Mouse (Mus musculus): ENCODE data around the gene Drc3.

Drc3 gene

GRCm38 (mm10) chr11:60335771-60336170 lies 17.4 kb upstream of the Drc3 start:
- peak; percentile 34 for DNase-seq (ENCODE audit: low read depth, low spot score)

GRCm38 (mm10) chr11:60338291-60338690 lies 14.8 kb upstream of the Drc3 start:
- DNase-seq (ENCODE audit: low read depth, low spot score), result peak; percentile 72

GRCm38 (mm10) chr11:60339361-60339760 lies 13.8 kb upstream of the Drc3 start:
- DNase-seq (ENCODE audit: low read depth, low spot score), result peak; percentile 83

- DNase-seq (ENCODE audit: low read depth, low spot score), result no peak
Observed at GRCm38 (mm10) chr11:60345868-60346267, 7.3 kb upstream of the Drc3 start.

GRCm38 (mm10) chr11:60346537-60346936 lies 6.6 kb upstream of the Drc3 start:
- no peak for DNase-seq (ENCODE audit: low read depth, low spot score)

GRCm38 (mm10) chr11:60351388-60351787 lies 1.7 kb upstream of the Drc3 start:
- no peak for DNase-seq (ENCODE audit: low read depth, low spot score)

GRCm38 (mm10) chr11:60351925-60352371 lies 1.2 kb upstream of the Drc3 start:
- DNase-seq (ENCODE audit: low read depth, low spot score), result no peak

GRCm38 (mm10) chr11:60355952-60356351 lies 2.8 kb downstream of the Drc3 start:
- DNase-seq (ENCODE audit: low read depth, low spot score), result no peak

- no peak for DNase-seq (ENCODE audit: low read depth, low spot score)
Observed at GRCm38 (mm10) chr11:60357116-60357515, 4.0 kb downstream of the Drc3 start.

GRCm38 (mm10) chr11:60358548-60358947 lies 5.4 kb downstream of the Drc3 start:
- DNase-seq (ENCODE audit: low read depth, low spot score), result no peak

GRCm38 (mm10) chr11:60359138-60359537 lies 6.0 kb downstream of the Drc3 start:
- DNase-seq (ENCODE audit: low read depth, low spot score), result peak; percentile 20

GRCm38 (mm10) chr11:60359936-60360335 lies 6.8 kb downstream of the Drc3 start:
- no peak for DNase-seq (ENCODE audit: low read depth, low spot score)

GRCm38 (mm10) chr11:60360631-60361201 lies 7.6 kb downstream of the Drc3 start:
- no peak for DNase-seq (ENCODE audit: low read depth, low spot score)

GRCm38 (mm10) chr11:60366239-60367019 lies 13.3 kb downstream of the Drc3 start:
- peak; percentile 59 for DNase-seq (ENCODE audit: low read depth, low spot score)

- DNase-seq (ENCODE audit: low read depth, low spot score), result peak; percentile 63
Observed at GRCm38 (mm10) chr11:60367256-60367655, 14.1 kb downstream of the Drc3 start.

- DNase-seq (ENCODE audit: low read depth, low spot score), result no peak
Observed at GRCm38 (mm10) chr11:60368909-60369308, 15.8 kb downstream of the Drc3 start.

- DNase-seq (ENCODE audit: low read depth, low spot score), result no peak
Observed at GRCm38 (mm10) chr11:60369448-60369847, 16.3 kb downstream of the Drc3 start.

- no peak for DNase-seq (ENCODE audit: low read depth, low spot score)
Observed at GRCm38 (mm10) chr11:60370431-60370830, 17.3 kb downstream of the Drc3 start.

- no peak for DNase-seq (ENCODE audit: low read depth, low spot score)
Observed at GRCm38 (mm10) chr11:60374481-60374880, 21.4 kb downstream of the Drc3 start.

- peak; percentile 65 for DNase-seq (ENCODE audit: low read depth, low spot score)
Observed at GRCm38 (mm10) chr11:60383518-60383917, 30.4 kb downstream of the Drc3 start.

- peak; percentile 47 for DNase-seq (ENCODE audit: low read depth, low spot score)
Observed at GRCm38 (mm10) chr11:60384762-60385421, 31.8 kb downstream of the Drc3 start.

GRCm38 (mm10) chr11:60385946-60386345 lies 32.8 kb downstream of the Drc3 start:
- no peak for DNase-seq (ENCODE audit: low read depth, low spot score)

- no peak for DNase-seq (ENCODE audit: low read depth, low spot score)
Observed at GRCm38 (mm10) chr11:60387944-60388343, 34.8 kb downstream of the Drc3 start.
